Mouse (Mus musculus): ENCODE results near the gene Gins1. TPM values are rescaled to one million over a fixed set of nuclear protein-coding genes. Genes with fewer than 3 reads are reported as not detected.

Gins1 gene
- polyA plus RNA-seq, 1 experiment from 2014 or later: 7.0 TPM

Other genes with a start within 250 kb of the Gins1 start
- 18.0 to 26.5 TPM (median 21.7 TPM) in 3 replicates for gene Acss1, start 236.9 kb upstream of the Gins1 start, polyA plus RNA-seq (2018)
- gene Vsx1, start 216.0 kb upstream of the Gins1 start, polyA plus RNA-seq (2018): not detected in 3 replicates
- gene Entpd6, start 156.4 kb upstream of the Gins1 start, polyA plus RNA-seq (2018): 7.8 to 15.2 TPM (median 10.6 TPM) in 3 replicates
- gene Pygb, start 118.7 kb upstream of the Gins1 start, polyA plus RNA-seq (2018): 44.5 to 59.8 TPM (median 50.7 TPM) in 3 replicates
- gene Abhd12, start 659 bp upstream of the Gins1 start, polyA plus RNA-seq (2018): 442 to 584 TPM (median 504 TPM) in 3 replicates
- 0.66 to 1.2 TPM (median 0.89 TPM) in 3 replicates for gene Ninl, start 134.0 kb downstream of the Gins1 start, polyA plus RNA-seq (2018)
- 11.5 to 13.8 TPM (median 13.1 TPM) in 3 replicates for gene Nanp, start 134.0 kb downstream of the Gins1 start, polyA plus RNA-seq (2018)
- gene Gm14151, start 186.9 kb downstream of the Gins1 start, polyA plus RNA-seq (2018): not detected in 3 replicates
- gene Gm14147, start 192.8 kb downstream of the Gins1 start, polyA plus RNA-seq (2018): not detected in 3 replicates

All from macrophage (primary cell).